Mouse (Mus musculus) E14TG2a.4 (cell line): ENCODE measurements around the gene Edar.

ENCODE experiments used
- CTCF ChIP-seq: conservative IDR thresholded peaks from 2 replicates; pipeline ENCODE4 v1.5.1; 2014; ENCODE audit warnings: low read length
- POU5F1 ChIP-seq: IDR thresholded peaks from 2 replicates; pipeline ENCODE4 v1.6.1; 2014; ENCODE audit warnings: low read length, borderline replicate concordance

GRCm38 (mm10) chr10:58610484-58611261, 64.8 kb downstream of the Edar start:
- no peak for TF ChIP-seq CTCF
- TF ChIP-seq POU5F1: no peak
